Comparison of ENCODE assay signal across 9 mouse cellular contexts in genomic region chr15:79400134-79400974, GRCm38 (mm10). TPM values are rescaled to one million over a fixed set of nuclear protein-coding genes. Genes with fewer than 3 reads are reported as not detected.
A peak's percentile ranks its signal among the peaks of the same experiment; 100 is the strongest.
DNase-seq lines count a peak whose midpoint lies in the region; ATAC-seq lines count a peak whose summit lies in the region.
"Had no signal": no experiment of that assay in that cellular context is flagged by ENCODE, and none has a peak within 500 bp of the region (broad histone marks: within the 10 kb centered on the region; RNA-seq: fewer than 3 reads in every experiment).

No protein-coding gene starts in this region.

- H3K27ac ChIP-seq in forebrain, embryonic 13.5 days, result no peak overlapping the region
- no peak overlapping the region for H3K27ac ChIP-seq in forebrain, embryonic 11.5 days (ENCODE audit: low read depth, low read length)
- 0 out of 2 replicates have a peak overlapping the region, but pooled peaks have one; percentile 55 for H3K27ac ChIP-seq in embryonic facial prominence, embryonic 15.5 days (replicated peaks)
- no peak overlapping the region for H3K27ac ChIP-seq in liver, embryonic 12.5 days

- H3K36me3 ChIP-seq in forebrain, embryonic 13.5 days (ENCODE audit: poor library complexity, severe bottlenecking), result peaks cover 7% of the 10 kb centered on the region; the same call in 1 of the 2 replicates
- H3K36me3 ChIP-seq in forebrain, embryonic 11.5 days (ENCODE audit: control insufficient read depth, insufficient read depth, low read length), result no peaks in the 10 kb centered on the region
- peaks cover 12% of the 10 kb centered on the region; the same call in 1 of the 2 replicates for H3K36me3 ChIP-seq in embryonic facial prominence, embryonic 15.5 days
- H3K36me3 ChIP-seq in liver, embryonic 12.5 days, result no peaks in the 10 kb centered on the region

- ATAC-seq in forebrain, embryonic 13.5 days, result no peak
- no peak for ATAC-seq in forebrain, embryonic 11.5 days (replicated peaks; ENCODE audit: low FRiP score)
- no peak for ATAC-seq in embryonic facial prominence, embryonic 15.5 days (ENCODE audit: insufficient number of reproducible peaks, low FRiP score, low TSS enrichment, low read depth)
- ATAC-seq in liver, embryonic 12.5 days, result no peak

- peaks cover 31% of the 10 kb centered on the region for H3K4me1 ChIP-seq in forebrain, embryonic 13.5 days
- peaks cover 8% of the 10 kb centered on the region; the same call in 1 of the 2 replicates for H3K4me1 ChIP-seq in forebrain, embryonic 11.5 days (replicated peaks; ENCODE audit: control insufficient read depth, insufficient read depth, low read length)
- peaks cover 61% of the 10 kb centered on the region for H3K4me1 ChIP-seq in embryonic facial prominence, embryonic 15.5 days
- H3K4me1 ChIP-seq in liver, embryonic 12.5 days, result peaks cover 52% of the 10 kb centered on the region

- H3K4me3 ChIP-seq in forebrain, embryonic 13.5 days, result no peak overlapping the region
- no peak overlapping the region for H3K4me3 ChIP-seq in forebrain, embryonic 11.5 days (ENCODE audit: low read depth, low read length)
- peak overlapping the region; percentile 13; the same call in 1 of the 2 replicates for H3K4me3 ChIP-seq in embryonic facial prominence, embryonic 15.5 days (replicated peaks)
- no peak overlapping the region for H3K4me3 ChIP-seq in liver, embryonic 12.5 days

- WGBS in forebrain, embryonic 13.5 days, result 81% methylated on average over 6 of the region's 6 CpGs
- 72% methylated on average over 6 of the region's 6 CpGs for WGBS in forebrain, embryonic 11.5 days
- WGBS in embryonic facial prominence, embryonic 15.5 days, result 40% methylated on average over 6 of the region's 6 CpGs
- WGBS in liver, embryonic 12.5 days (ENCODE audit: insufficient replicate concordance), result 32% methylated on average over 6 of the region's 6 CpGs

- H3K9ac ChIP-seq in forebrain, embryonic 13.5 days, result peak overlapping the region; percentile 54; the same call in 1 of the 2 replicates
- no peak overlapping the region for H3K9ac ChIP-seq in forebrain, embryonic 11.5 days (ENCODE audit: low read length)
- no peak overlapping the region for H3K9ac ChIP-seq in embryonic facial prominence, embryonic 15.5 days
- H3K9ac ChIP-seq in liver, embryonic 12.5 days, result 0 out of 2 replicates have a peak overlapping the region, but pooled peaks have one; percentile 20

- H3K9me3 ChIP-seq in forebrain, embryonic 13.5 days (replicated peaks), result no peaks in the 10 kb centered on the region
- no peaks in the 10 kb centered on the region for H3K9me3 ChIP-seq in forebrain, embryonic 11.5 days (ENCODE audit: control insufficient read depth, low read length)
- no peaks in the 10 kb centered on the region for H3K9me3 ChIP-seq in embryonic facial prominence, embryonic 15.5 days (replicated peaks)
- no peaks in the 10 kb centered on the region for H3K9me3 ChIP-seq in liver, embryonic 12.5 days (replicated peaks)

- peak overlapping the region; percentile 90; the same call in 1 of the 2 replicates for H3K4me2 ChIP-seq in forebrain, embryonic 13.5 days
- no peak overlapping the region for H3K4me2 ChIP-seq in forebrain, embryonic 11.5 days (ENCODE audit: low read depth, low read length, severe bottlenecking)
- peak overlapping the region; percentile 76 for H3K4me2 ChIP-seq in embryonic facial prominence, embryonic 15.5 days (replicated peaks)
- no peak overlapping the region for H3K4me2 ChIP-seq in liver, embryonic 12.5 days

- DNase-seq in forebrain, embryonic 11.5 days (ENCODE audit: low spot score), result no peak
- peak; percentile 48 for DNase-seq in 3T3-L1 (ENCODE audit: low read depth, low spot score)
- no peak for DNase-seq in cerebellum, adult 9-10 months
- no peak for DNase-seq in left cerebral cortex, adult 9 months (ENCODE audit: low spot score in 2 of 2)
- no peak for DNase-seq in frontal cortex, postnatal 36 days (ENCODE audit: low spot score in 2 of 2)
- DNase-seq: cerebellum, adult 11-12 months had no signal

- H3K27me3 ChIP-seq in forebrain, embryonic 13.5 days, result peaks cover 6% of the 10 kb centered on the region
- H3K27me3 ChIP-seq in forebrain, embryonic 11.5 days (ENCODE audit: control insufficient read depth, insufficient read depth, low read length), result no peaks in the 10 kb centered on the region
- H3K27me3 ChIP-seq in embryonic facial prominence, embryonic 15.5 days, result no peaks in the 10 kb centered on the region
- H3K27me3 ChIP-seq in liver, embryonic 12.5 days (replicated peaks), result 0 out of 2 replicates have a peak, but pooled peaks cover 14% of the 10 kb centered on the region

RNA-seq across cellular contexts. Expression of gene Tmem184b, which starts 3.0 kb away (rescaled TPM):
- polyA plus RNA-seq in forebrain, embryonic 13.5 days (2015; fragmentation: Nextera tagmentation; extraction: Ambion mirVana), result 29.4 and 31.3 TPM in 2 replicates
- 52.3 and 55.2 TPM in 2 replicates for polyA plus RNA-seq in forebrain, embryonic 11.5 days (2014; fragmentation: Nextera tagmentation; extraction: Ambion mirVana)
- 87.4 and 92.8 TPM in 2 replicates for polyA plus RNA-seq in embryonic facial prominence, embryonic 15.5 days (2015; fragmentation: Nextera tagmentation; extraction: Ambion mirVana)
- 16.4 and 19.0 TPM in 2 replicates for polyA plus RNA-seq in liver, embryonic 12.5 days (2016; fragmentation: Nextera tagmentation; extraction: Ambion mirVana)

RNA-seq across cellular contexts. Expression of gene Maff, which starts 53.9 kb away (rescaled TPM):
- 1.2 and 1.3 TPM in 2 replicates for polyA plus RNA-seq in forebrain, embryonic 13.5 days (2015; fragmentation: Nextera tagmentation; extraction: Ambion mirVana)
- 1.5 TPM in 2 replicates for polyA plus RNA-seq in forebrain, embryonic 11.5 days (2014; fragmentation: Nextera tagmentation; extraction: Ambion mirVana)
- polyA plus RNA-seq in embryonic facial prominence, embryonic 15.5 days (2015; fragmentation: Nextera tagmentation; extraction: Ambion mirVana), result 3.5 and 3.7 TPM in 2 replicates
- polyA plus RNA-seq in liver, embryonic 12.5 days (2016; fragmentation: Nextera tagmentation; extraction: Ambion mirVana), result 1.1 and 2.8 TPM in 2 replicates

RNA-seq across cellular contexts. Expression of gene Csnk1e, which starts 55.0 kb away (rescaled TPM):
- 200 and 208 TPM in 2 replicates for polyA plus RNA-seq in forebrain, embryonic 13.5 days (2015; fragmentation: Nextera tagmentation; extraction: Ambion mirVana)
- 209 and 213 TPM in 2 replicates for polyA plus RNA-seq in forebrain, embryonic 11.5 days (2014; fragmentation: Nextera tagmentation; extraction: Ambion mirVana)
- 113 and 117 TPM in 2 replicates for polyA plus RNA-seq in embryonic facial prominence, embryonic 15.5 days (2015; fragmentation: Nextera tagmentation; extraction: Ambion mirVana)
- polyA plus RNA-seq in liver, embryonic 12.5 days (2016; fragmentation: Nextera tagmentation; extraction: Ambion mirVana), result 24.1 and 24.7 TPM in 2 replicates

Comparison
In these comparisons a context has a peak if more than half of its experiments do, and no peak if none do; other contexts are left out.
1. H3K4me2 ChIP-seq: peak in forebrain, embryonic 13.5 days (single experiment) and embryonic facial prominence, embryonic 15.5 days (single experiment); none in forebrain, embryonic 11.5 days (single experiment) and liver, embryonic 12.5 days (single experiment).
2. H3K9ac ChIP-seq: peak in forebrain, embryonic 13.5 days (single experiment) and liver, embryonic 12.5 days (single experiment); none in forebrain, embryonic 11.5 days (single experiment) and embryonic facial prominence, embryonic 15.5 days (single experiment).